Mouse (Mus musculus): ENCODE measurements around the gene Spire2. TPM values are rescaled to one million over a fixed set of nuclear protein-coding genes. Genes with fewer than 3 reads are reported as not detected.
"Not testable (repeated sequence)": the region's sequence is repeated elsewhere in the genome, so short reads cannot be mapped to it uniquely, and the experiment has no call there.

Gene Spire2
- polyA plus RNA-seq, 1 experiment from 2014 or later = 0.80 TPM

DNA sequence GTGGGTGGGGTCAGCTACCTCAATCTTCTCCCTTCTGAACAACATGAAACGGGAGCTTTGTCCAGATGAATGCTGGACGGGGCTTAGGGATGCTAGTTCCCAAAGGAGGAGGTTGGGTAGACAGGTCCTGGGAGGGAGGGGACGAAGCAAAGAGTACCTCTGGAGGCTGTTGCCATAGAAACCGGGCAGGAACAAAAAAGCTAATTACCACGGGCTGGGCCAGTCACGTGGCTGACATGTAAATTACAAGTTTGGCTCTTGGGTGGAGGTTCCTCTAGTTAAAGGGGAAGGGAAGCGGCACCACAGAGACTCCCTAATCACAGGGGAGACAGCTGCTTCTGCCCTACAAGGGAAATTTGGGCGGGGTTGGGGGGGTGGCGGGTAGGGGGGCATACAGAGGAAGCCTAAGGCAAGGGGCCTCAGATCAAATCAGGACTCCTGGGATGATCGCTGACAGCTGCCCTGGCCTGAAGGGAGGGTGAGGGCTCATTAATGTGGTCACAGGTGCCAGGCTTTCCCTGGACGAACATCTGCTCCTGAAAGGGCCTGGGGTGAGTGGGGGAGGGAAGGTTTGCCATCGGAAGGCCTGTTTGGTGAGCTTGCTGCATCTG lies 80.2 kb downstream of the Spire2 start:
- peaks cover 38% of the 10 kb centered on the region for H3K4me1 ChIP-seq (ENCODE audit: insufficient read depth)
- no peaks in the 10 kb centered on the region for H3K36me3 ChIP-seq (replicated peaks; ENCODE audit: insufficient read depth, low read length)
- TF ChIP-seq CTCF (IDR thresholded peaks at IDR 0.05; ENCODE audit: low read depth) (no peak), EP300 (IDR thresholded peaks at IDR 0.05; ENCODE audit: low read depth) (no peak)
- H3K9ac ChIP-seq (replicated peaks) = no peak overlapping the region
- WGBS (ENCODE audit: insufficient replicate concordance) = 4% methylated on average over 12 of the region's 12 CpGs
- H3K4me2 ChIP-seq (ENCODE audit: low read depth, low read length) = no peak overlapping the region
- H3K4me3 ChIP-seq (ENCODE audit: low read depth, low read length) = no peak overlapping the region
- H3K27ac ChIP-seq (ENCODE audit: low read depth) = no peak overlapping the region
- peaks cover 54% of the 10 kb centered on the region for H3K27me3 ChIP-seq (ENCODE audit: insufficient read depth, low read length)
- H3K9me3 ChIP-seq (ENCODE audit: low read length) = no peaks in the 10 kb centered on the region
- peak; percentile 21 for DNase-seq
- no peak for ATAC-seq

DNA sequence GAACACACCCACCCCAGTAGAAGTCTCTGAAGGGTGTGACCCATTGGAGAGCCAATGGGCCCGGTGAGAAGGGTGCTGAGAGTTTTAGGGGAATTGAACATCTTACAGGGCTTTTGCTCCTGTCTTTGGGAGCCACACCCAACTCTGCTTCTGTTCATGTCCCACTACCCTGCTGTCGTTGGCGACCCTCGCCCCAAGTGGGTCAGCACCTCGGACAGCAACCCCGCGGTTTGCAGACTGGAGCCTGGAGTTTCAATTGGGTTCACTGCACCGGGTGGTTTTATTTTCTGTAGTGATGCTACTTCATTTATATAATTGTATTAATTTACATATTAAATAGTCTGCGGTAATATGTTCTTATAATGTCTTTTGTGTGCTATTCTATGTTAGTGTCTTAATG lies 81.7 kb downstream of the Spire2 start:
- Histone ChIP-seq H3K4me1 (ENCODE audit: insufficient read depth) (peaks cover 30% of the 10 kb centered on the region), H3K4me3 (ENCODE audit: low read depth, low read length) (no peak overlapping the region), H3K4me2 (ENCODE audit: low read depth, low read length) (no peak overlapping the region), H3K9ac (replicated peaks) (no peak overlapping the region), H3K27ac (ENCODE audit: low read depth) (no peak overlapping the region), H3K27me3 (ENCODE audit: insufficient read depth, low read length) (peaks cover 49% of the 10 kb centered on the region), H3K9me3 (ENCODE audit: low read length) (no peaks in the 10 kb centered on the region), H3K36me3 (replicated peaks; ENCODE audit: insufficient read depth, low read length) (no peaks in the 10 kb centered on the region)
- peak; percentile 30 for DNase-seq
- WGBS (ENCODE audit: insufficient replicate concordance) = 12% methylated on average over 9 of the region's 9 CpGs
- no peak for ATAC-seq
- no peak for TF ChIP-seq EP300 (IDR thresholded peaks at IDR 0.05; ENCODE audit: low read depth)
- no peak for TF ChIP-seq CTCF (IDR thresholded peaks at IDR 0.05; ENCODE audit: low read depth)

DNA sequence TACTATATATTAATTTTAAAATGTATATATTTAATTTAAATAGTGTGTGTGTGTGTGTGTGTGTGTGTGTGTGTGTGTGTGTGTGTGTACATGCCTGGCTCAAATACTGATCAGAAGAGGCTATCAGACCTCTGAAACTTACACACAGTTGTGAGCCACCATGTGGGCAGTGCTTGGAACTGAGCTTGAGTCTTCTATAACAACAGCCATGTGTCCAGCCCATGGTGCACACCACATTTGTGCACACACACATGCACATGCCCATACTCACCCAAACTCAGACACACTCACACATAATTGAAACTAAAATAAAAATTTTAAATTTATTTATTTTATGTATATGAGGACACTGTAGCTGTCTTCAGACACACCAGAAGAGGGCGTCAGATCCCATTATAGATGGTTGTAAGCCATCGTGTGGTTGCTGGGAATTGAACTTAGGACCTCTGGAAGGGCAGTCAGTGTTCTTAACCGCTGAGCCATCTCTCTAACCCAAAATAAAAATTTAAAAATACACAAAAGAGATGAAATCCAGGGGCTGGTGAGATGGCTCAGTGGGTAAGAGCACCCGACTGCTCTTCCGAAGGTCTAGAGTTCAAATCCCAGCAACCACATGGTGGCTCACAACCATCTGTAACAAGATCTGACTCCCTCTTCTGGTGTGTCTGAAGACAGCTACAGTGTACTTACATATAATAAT lies 82.6 kb downstream of the Spire2 start:
- not testable (repeated sequence) for H3K27ac ChIP-seq (ENCODE audit: low read depth); H3K4me2 ChIP-seq (ENCODE audit: low read depth, low read length); H3K36me3 ChIP-seq (replicated peaks; ENCODE audit: insufficient read depth, low read length); H3K9me3 ChIP-seq (ENCODE audit: low read length); ATAC-seq; DNase-seq; H3K9ac ChIP-seq (replicated peaks); H3K4me3 ChIP-seq (ENCODE audit: low read depth, low read length)
- Histone ChIP-seq H3K27me3 (ENCODE audit: insufficient read depth, low read length) (peaks cover 40% of the 10 kb centered on the region), H3K4me1 (ENCODE audit: insufficient read depth) (peaks cover 21% of the 10 kb centered on the region)
- WGBS (ENCODE audit: insufficient replicate concordance) = 75% methylated on average over 5 of the region's 5 CpGs

DNA sequence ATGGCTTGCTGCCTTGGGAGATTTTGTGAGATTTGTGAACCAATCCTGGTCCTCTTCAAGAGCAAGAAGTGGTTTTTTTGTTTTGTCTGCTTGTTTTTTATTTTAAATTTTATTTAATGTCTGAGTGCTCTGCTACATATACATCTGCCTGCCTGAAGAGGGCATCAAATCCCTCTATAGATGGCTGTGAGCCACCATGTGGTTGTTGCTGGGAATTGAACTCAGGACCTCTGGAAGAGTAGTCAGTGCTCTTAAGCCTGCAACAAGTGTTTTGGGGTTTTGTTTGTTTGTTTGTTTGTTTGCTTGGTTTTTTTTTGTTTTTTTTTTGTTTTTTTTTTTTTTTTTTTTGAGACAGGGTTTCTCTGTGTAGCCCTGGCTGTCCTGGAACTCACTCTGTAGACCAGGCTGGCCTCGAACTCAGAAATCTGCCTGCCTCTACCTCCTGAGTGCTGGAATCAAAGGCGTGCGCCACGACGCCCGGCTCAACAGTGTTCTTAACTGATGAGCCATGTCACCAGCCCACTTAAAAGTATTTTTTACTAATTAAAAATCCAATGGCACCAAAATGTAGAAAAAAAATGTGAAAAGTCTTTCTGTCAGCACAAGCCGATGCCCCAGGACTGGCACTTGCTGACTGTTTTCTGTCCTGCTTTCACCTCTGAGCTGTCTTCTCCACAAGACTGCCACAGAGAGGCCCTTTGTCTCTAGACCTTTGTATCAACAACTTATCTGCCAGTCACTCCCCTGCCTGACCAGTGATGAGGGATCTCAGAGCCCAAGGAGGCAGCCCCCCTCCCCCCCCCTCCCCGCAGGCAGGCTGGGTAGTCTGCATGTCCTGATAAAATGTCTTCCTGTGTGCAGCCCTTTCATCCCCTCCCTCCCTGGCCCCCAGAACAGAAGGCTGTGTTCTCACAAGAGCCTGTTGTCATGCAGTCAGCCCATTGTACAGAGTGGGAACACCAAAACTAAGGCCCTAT lies 83.7 kb downstream of the Spire2 start:
- H3K9ac ChIP-seq (replicated peaks) = no peak overlapping the region
- peak; percentile 66 for ATAC-seq

DNA sequence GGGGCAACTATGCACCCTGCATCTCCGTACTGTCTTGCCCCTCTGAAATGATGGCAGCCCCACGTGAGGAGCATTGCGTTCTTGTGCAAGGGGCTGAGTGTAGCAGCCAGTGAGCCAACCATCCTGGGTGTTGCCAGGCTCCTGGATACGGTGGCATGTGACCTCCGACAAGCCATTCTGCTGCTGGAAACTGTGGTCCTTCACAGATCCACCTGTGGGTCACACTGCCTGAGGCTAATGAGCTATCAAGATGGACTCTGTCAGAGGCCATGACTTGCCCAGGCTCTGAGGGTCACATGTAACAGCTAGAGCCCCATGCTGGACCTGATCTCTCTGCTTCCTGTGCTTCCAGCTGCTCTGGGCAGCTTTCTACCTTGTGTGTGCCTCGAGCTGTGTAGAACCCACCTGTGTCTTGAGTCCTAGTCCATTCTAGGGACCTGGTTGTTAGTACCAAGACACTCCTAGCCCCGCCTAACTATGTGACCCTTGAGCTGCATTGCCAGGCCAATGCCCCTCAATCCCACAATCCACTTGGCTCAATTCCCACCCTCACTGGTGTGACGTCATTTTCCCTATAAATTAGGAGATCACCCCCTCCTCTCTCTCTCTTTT lies 84.5 kb downstream of the Spire2 start:
- Histone ChIP-seq H3K9ac (replicated peaks) (no peak overlapping the region), H3K27me3 (ENCODE audit: insufficient read depth, low read length) (peaks cover 21% of the 10 kb centered on the region), H3K4me2 (ENCODE audit: low read depth, low read length) (no peak overlapping the region), H3K9me3 (ENCODE audit: low read length) (no peaks in the 10 kb centered on the region), H3K27ac (ENCODE audit: low read depth) (no peak overlapping the region), H3K36me3 (replicated peaks; ENCODE audit: insufficient read depth, low read length) (no peaks in the 10 kb centered on the region), H3K4me3 (ENCODE audit: low read depth, low read length) (no peak overlapping the region), H3K4me1 (ENCODE audit: insufficient read depth) (peaks cover 4% of the 10 kb centered on the region)
- DNase-seq = peak; percentile 11
- WGBS (ENCODE audit: insufficient replicate concordance) = 61% methylated on average over 8 of the region's 8 CpGs
- no peak for TF ChIP-seq CTCF (IDR thresholded peaks at IDR 0.05; ENCODE audit: low read depth)
- TF ChIP-seq EP300 (IDR thresholded peaks at IDR 0.05; ENCODE audit: low read depth) = no peak
- 0 out of 2 replicates have a peak, but pooled peaks have one; percentile 5 for ATAC-seq

More for the DNA sequence above, 83.7 kb downstream of the Spire2 start:
- Histone ChIP-seq H3K4me2 (ENCODE audit: low read depth, low read length) (no peak overlapping the region), H3K27ac (ENCODE audit: low read depth) (no peak overlapping the region), H3K4me3 (ENCODE audit: low read depth, low read length) (no peak overlapping the region), H3K36me3 (replicated peaks; ENCODE audit: insufficient read depth, low read length) (no peaks in the 10 kb centered on the region), H3K27me3 (ENCODE audit: insufficient read depth, low read length) (peaks cover 29% of the 10 kb centered on the region), H3K9me3 (ENCODE audit: low read length) (no peaks in the 10 kb centered on the region), H3K4me1 (ENCODE audit: insufficient read depth) (peaks cover 12% of the 10 kb centered on the region)
- DNase-seq = peak; percentile 39
- 49% methylated on average over 8 of the region's 8 CpGs for WGBS (ENCODE audit: insufficient replicate concordance)
- TF ChIP-seq CTCF (IDR thresholded peaks at IDR 0.05; ENCODE audit: low read depth) (peak; percentile 66), EP300 (IDR thresholded peaks at IDR 0.05; ENCODE audit: low read depth) (no peak)

Other genes with a start within 250 kb of the Spire2 start
- 811 and 871 TPM in 2 replicates for gene Rpl13, start 230.4 kb upstream of the Spire2 start, polyA plus RNA-seq (2015; fragmentation: Nextera tagmentation; extraction: Ambion mirVana)
- 0.06 TPM in 2 replicates for gene Cpne7, start 215.3 kb upstream of the Spire2 start, polyA plus RNA-seq (2015; fragmentation: Nextera tagmentation; extraction: Ambion mirVana)
- 2.4 and 4.0 TPM in 2 replicates for gene Sult5a1, start 174.4 kb upstream of the Spire2 start, polyA plus RNA-seq (2015; fragmentation: Nextera tagmentation; extraction: Ambion mirVana)
- 0.99 and 1.2 TPM in 2 replicates for gene Dpep1, start 146.5 kb upstream of the Spire2 start, polyA plus RNA-seq (2015; fragmentation: Nextera tagmentation; extraction: Ambion mirVana)
- 57.5 and 60.0 TPM in 2 replicates for gene Chmp1a, start 120.0 kb upstream of the Spire2 start, polyA plus RNA-seq (2015; fragmentation: Nextera tagmentation; extraction: Ambion mirVana)
- gene Spata33, start 119.9 kb upstream of the Spire2 start, polyA plus RNA-seq (2015; fragmentation: Nextera tagmentation; extraction: Ambion mirVana) = 0.32 and 0.66 TPM in 2 replicates
- 8.7 TPM in 2 replicates for gene Cdk10, start 107.9 kb upstream of the Spire2 start, polyA plus RNA-seq (2015; fragmentation: Nextera tagmentation; extraction: Ambion mirVana)
- gene Spata2l, start 96.5 kb upstream of the Spire2 start, polyA plus RNA-seq (2015; fragmentation: Nextera tagmentation; extraction: Ambion mirVana) = 4.2 and 6.6 TPM in 2 replicates
- gene Zfp276, start 78.5 kb upstream of the Spire2 start, polyA plus RNA-seq (2015; fragmentation: Nextera tagmentation; extraction: Ambion mirVana) = 4.9 and 5.5 TPM in 2 replicates
- gene Vps9d1, start 78.4 kb upstream of the Spire2 start, polyA plus RNA-seq (2015; fragmentation: Nextera tagmentation; extraction: Ambion mirVana) = 3.9 and 4.5 TPM in 2 replicates
- 6.3 TPM in 2 replicates for gene Fanca, start 14.1 kb upstream of the Spire2 start, polyA plus RNA-seq (2015; fragmentation: Nextera tagmentation; extraction: Ambion mirVana)
- 54.1 and 54.9 TPM in 2 replicates for gene Tcf25, start 41.0 kb downstream of the Spire2 start, polyA plus RNA-seq (2015; fragmentation: Nextera tagmentation; extraction: Ambion mirVana)
- not detected in 2 replicates for gene Mc1r, start 74.4 kb downstream of the Spire2 start, polyA plus RNA-seq (2015; fragmentation: Nextera tagmentation; extraction: Ambion mirVana)
- 0.20 and 0.24 TPM in 2 replicates for gene Tubb3, start 78.7 kb downstream of the Spire2 start, polyA plus RNA-seq (2015; fragmentation: Nextera tagmentation; extraction: Ambion mirVana)
- 10.1 and 11.6 TPM in 2 replicates for gene Def8, start 90.8 kb downstream of the Spire2 start, polyA plus RNA-seq (2015; fragmentation: Nextera tagmentation; extraction: Ambion mirVana)
- 22.0 and 24.3 TPM in 2 replicates for gene Afg3l1, start 145.2 kb downstream of the Spire2 start, polyA plus RNA-seq (2015; fragmentation: Nextera tagmentation; extraction: Ambion mirVana)
- not detected in 2 replicates for gene Dbndd1, start 182.8 kb downstream of the Spire2 start, polyA plus RNA-seq (2015; fragmentation: Nextera tagmentation; extraction: Ambion mirVana)
- gene Gas8, start 186.1 kb downstream of the Spire2 start, polyA plus RNA-seq (2015; fragmentation: Nextera tagmentation; extraction: Ambion mirVana) = 2.7 and 2.9 TPM in 2 replicates

All from liver, postnatal 0 days (tissue).